Mouse (Mus musculus) hindbrain, embryonic 13.5 days (tissue): ENCODE data around the gene Ccdc183. TPM values are rescaled to one million over a fixed set of nuclear protein-coding genes. Genes with fewer than 3 reads are reported as not detected.

Source experiments
- ATAC-seq: fragments of 200-750 bp; cut with Nextera tagmentation; 2 replicates; pipeline ENCODE4 v1.8.0; 2017; ENCODE audit warnings: moderate TSS enrichment; ENCODE audit not compliant: low FRiP score
- H3K27ac ChIP-seq: fragments of 300-500 bp; sonication (generic); 2 replicates; pipeline ENCODE4 v1.5.1; 2015; ENCODE audit warnings: inconsistent platforms, mild to moderate bottlenecking, moderate library complexity
- H3K27me3 ChIP-seq: fragments of 300-500 bp; sonication (generic); 2 replicates; pipeline ENCODE4 v1.6.1; 2015; ENCODE audit warnings: mild to moderate bottlenecking, inconsistent platforms
- H3K36me3 ChIP-seq: fragments of 300-500 bp; sonication (generic); 2 replicates; pipeline ENCODE4 v1.6.1; 2015; ENCODE audit warnings: mild to moderate bottlenecking, inconsistent platforms
- H3K4me1 ChIP-seq: fragments of 300-500 bp; sonication (generic); replicated peaks from 2 replicates; pipeline ENCODE4 v1.6.1; 2015; ENCODE audit warnings: inconsistent platforms
- H3K4me2 ChIP-seq: fragments of 300-500 bp; sonication (generic); 2 replicates; pipeline ENCODE4 v1.6.1; 2015; ENCODE audit warnings: inconsistent platforms, mild to moderate bottlenecking, moderate library complexity
- H3K4me3 ChIP-seq: fragments of 300-500 bp; sonication (generic); 2 replicates; pipeline ENCODE4 v1.5.1; 2015; ENCODE audit warnings: mild to moderate bottlenecking, inconsistent platforms
- H3K9ac ChIP-seq: fragments of 300-500 bp; sonication (generic); 2 replicates; pipeline ENCODE4 v1.6.1; 2015; ENCODE audit warnings: mild to moderate bottlenecking, inconsistent platforms
- H3K9me3 ChIP-seq: fragments of 300-500 bp; sonication (generic); 2 replicates; pipeline ENCODE4 v1.6.1; 2016; ENCODE audit warnings: inconsistent platforms
- WGBS: fragments of 180-500 bp; shearing (Covaris S2); methylation state at CpG from one replicate; pipeline ENCODE4 v1.1.7; 2015; 5-methylcytosine and 5-hydroxymethylcytosine counted together
- polyA plus RNA-seq: library from polyadenylated mRNA; unstranded; fragments of >200 nt; fragmentation: Nextera tagmentation; extraction: Ambion mirVana; gene quantifications from 2 replicates; pipeline ENCODE4 v1.2.1, GENCODE M21; 2015

The Ccdc183 gene
- polyA plus RNA-seq: 0.21 and 0.25 TPM in 2 replicates

DNA sequence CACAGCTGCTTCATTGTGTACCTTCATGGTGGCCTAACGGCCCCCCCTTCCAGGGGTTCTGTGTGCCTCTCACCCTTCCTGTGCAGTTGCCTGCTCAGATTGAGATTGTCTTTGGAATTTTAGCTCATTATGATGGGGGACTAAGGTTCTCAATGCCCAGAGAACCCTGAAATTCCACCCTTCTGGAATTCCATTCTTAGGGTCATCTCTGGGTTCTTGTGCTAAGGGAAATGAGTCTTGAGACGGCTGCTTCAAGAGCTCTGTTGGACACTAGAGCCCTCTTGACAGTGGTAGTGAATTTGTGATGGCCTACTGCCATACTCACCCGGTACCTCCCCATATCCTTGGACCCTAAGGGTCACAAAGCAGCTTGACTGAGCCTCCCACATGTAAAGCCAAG, at the start of gene Ccdc183:
Gene Ccdc183, minus strand, starts transcription at position 101 of the 400 bp plus-strand sequence.
- 85% methylated on average over 3 of the region's 3 CpGs for WGBS
- no peaks in the 10 kb centered on the region for H3K9me3 ChIP-seq
- no peak within 1 kb of the TSS for H3K27ac ChIP-seq
- no peak within 1 kb of the TSS for H3K9ac ChIP-seq
- peaks cover 67% of the 10 kb centered on the region for H3K27me3 ChIP-seq
- peaks cover 20% of the 10 kb centered on the region for H3K4me1 ChIP-seq
- no peaks in the 10 kb centered on the region for H3K36me3 ChIP-seq
- no peak within 1 kb of the TSS for H3K4me2 ChIP-seq
- ATAC-seq: no peak
- no peak within 1 kb of the TSS for H3K4me3 ChIP-seq

DNA sequence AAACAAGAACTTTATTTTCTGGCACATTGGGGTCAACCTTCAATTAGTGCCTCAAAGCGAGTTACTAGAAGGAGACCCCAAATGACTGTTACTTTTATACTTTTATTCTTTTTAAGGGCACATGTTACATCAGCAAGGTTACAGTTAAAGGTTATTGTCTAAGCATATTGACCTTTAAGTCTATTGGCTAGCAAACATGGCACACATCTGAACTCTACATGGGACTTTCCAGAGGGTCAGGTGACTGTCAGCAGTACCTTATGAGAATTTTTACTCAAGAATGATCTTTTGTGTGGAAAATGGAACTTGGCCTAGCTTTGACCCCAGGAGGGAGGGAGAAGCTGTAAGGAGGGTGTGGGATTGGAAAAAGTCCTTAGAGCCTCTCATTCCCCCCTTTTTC, 49.0 kb upstream of the Ccdc183 start:
- H3K4me1 ChIP-seq: no peaks in the 10 kb centered on the region
- H3K27ac ChIP-seq: no peak overlapping the region
- no peaks in the 10 kb centered on the region for H3K9me3 ChIP-seq
- no peak overlapping the region for H3K4me2 ChIP-seq
- no peaks in the 10 kb centered on the region for H3K36me3 ChIP-seq
- no peaks in the 10 kb centered on the region for H3K27me3 ChIP-seq
- no peak overlapping the region for H3K9ac ChIP-seq
- no peak overlapping the region for H3K4me3 ChIP-seq
- no peak for ATAC-seq
- WGBS: 74% methylated on average over 1 of the region's 1 CpGs

DNA sequence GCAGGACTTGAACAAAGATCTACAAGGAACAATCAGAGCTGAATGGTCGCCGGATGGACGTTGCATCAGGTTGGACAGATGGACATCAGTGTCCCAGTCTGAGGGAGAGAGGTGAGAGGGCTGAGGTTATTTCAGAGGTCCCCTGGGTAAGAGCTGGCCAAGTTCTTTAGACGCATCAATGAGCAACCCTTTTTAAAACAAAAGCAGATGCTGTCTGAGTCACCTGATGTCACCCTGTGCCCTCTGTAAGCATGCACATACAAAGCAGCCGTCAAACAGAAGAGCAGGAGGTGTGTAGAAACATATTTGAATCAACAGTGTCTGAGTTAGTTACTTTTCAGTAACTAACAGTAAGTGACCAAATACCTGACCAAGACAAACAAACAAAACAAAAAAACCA, 46.6 kb upstream of the Ccdc183 start:
- H3K9me3 ChIP-seq: no peaks in the 10 kb centered on the region
- 80% methylated on average over 5 of the region's 5 CpGs for WGBS
- H3K4me1 ChIP-seq: no peaks in the 10 kb centered on the region
- H3K27me3 ChIP-seq: no peaks in the 10 kb centered on the region
- no peaks in the 10 kb centered on the region for H3K36me3 ChIP-seq
- H3K9ac ChIP-seq: no peak overlapping the region
- H3K4me3 ChIP-seq: no peak overlapping the region
- H3K4me2 ChIP-seq: no peak overlapping the region
- H3K27ac ChIP-seq: no peak overlapping the region
- ATAC-seq: no peak

DNA sequence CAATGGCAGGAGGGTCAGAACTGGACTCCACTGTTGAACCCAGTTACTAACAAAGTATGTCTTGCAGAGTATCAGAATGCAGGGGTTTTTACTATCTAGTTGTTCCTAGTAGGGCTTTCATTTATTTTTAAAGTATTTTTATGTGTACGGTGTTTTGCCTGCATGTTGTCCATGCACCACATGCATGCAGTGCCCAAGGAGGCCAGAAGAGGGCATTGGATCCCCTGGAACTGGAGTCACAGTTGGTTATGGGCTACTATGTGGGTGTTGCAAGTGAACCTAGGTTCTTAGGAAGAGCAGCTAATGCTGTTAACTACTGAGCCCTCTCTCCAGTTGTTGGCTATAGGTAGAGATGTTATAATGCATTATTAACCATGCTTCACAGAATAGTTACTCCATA, 46.0 kb upstream of the Ccdc183 start:
- no peak overlapping the region for H3K27ac ChIP-seq
- no peaks in the 10 kb centered on the region for H3K36me3 ChIP-seq
- 73% methylated on average over 1 of the region's 1 CpGs for WGBS
- H3K4me1 ChIP-seq: no peaks in the 10 kb centered on the region
- ATAC-seq: no peak
- H3K4me3 ChIP-seq: no peak overlapping the region
- no peaks in the 10 kb centered on the region for H3K9me3 ChIP-seq
- H3K27me3 ChIP-seq: no peaks in the 10 kb centered on the region
- no peak overlapping the region for H3K9ac ChIP-seq
- H3K4me2 ChIP-seq: no peak overlapping the region

DNA sequence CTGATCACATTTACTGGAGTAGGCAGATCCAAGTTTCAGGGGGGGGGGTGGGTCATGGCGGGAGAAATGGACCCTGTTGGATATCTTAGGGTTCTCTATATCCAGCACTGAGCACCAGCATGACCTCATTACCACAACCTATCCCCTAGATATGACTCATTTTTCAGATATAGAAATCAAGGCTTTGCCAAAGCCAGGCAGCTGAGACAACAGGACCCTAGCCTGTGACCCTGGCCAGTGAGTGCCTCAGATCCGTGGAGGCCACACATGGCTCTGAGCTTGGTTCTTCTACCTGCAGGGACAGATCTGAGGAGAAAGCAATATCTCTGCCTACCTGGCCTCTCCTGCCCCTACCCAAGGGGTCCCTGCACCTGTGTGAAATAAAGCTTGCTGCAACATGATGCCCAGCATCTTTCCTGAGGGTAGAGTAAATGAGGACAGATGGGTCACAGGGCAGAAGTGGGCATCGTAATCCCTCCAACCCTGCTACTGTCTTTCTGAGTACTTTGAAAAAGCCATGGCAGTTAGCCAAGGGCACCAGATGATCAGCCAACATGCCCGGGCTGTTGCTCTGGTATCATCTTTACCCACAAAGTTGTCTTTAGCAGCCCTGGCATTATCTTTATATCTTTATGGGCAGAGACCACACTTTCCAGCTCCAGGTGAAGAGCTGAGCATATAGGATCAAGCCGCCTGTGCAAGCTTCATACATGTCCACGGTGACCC, 43.9 kb upstream of the Ccdc183 start:
- 91% methylated on average over 6 of the region's 6 CpGs for WGBS
- Histone ChIP-seq H3K4me3 (no peak overlapping the region), H3K9ac (no peak overlapping the region), H3K4me1 (no peaks in the 10 kb centered on the region), H3K4me2 (no peak overlapping the region), H3K36me3 (no peaks in the 10 kb centered on the region), H3K9me3 (no peaks in the 10 kb centered on the region), H3K27me3 (no peaks in the 10 kb centered on the region), H3K27ac (no peak overlapping the region)
- ATAC-seq: no peak

DNA sequence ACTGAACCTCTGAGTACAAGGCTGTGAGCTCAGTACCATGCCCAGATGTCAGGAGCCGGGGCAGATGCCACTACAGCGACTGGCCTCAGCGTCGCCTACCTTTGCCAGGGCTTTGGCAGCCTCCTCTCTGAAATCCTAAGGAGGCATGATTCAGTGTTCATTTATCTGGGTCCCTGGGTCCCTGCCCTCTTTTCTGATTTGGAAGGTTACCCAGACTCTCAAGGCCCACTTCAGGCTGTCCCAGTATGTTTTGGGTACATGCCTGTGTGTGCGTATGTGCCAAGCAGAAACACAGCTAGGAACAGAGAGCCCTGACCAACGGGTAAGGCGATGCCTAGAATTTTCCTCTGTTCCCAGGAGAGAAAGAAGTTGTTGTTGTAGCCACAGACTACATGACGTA, 42.8 kb upstream of the Ccdc183 start:
- no peak for ATAC-seq
- Histone ChIP-seq H3K36me3 (no peaks in the 10 kb centered on the region), H3K4me2 (no peak overlapping the region), H3K9ac (no peak overlapping the region), H3K27ac (no peak overlapping the region), H3K27me3 (peaks cover 2% of the 10 kb centered on the region; the same call in 1 of the 2 replicates), H3K4me3 (no peak overlapping the region), H3K4me1 (no peaks in the 10 kb centered on the region), H3K9me3 (no peaks in the 10 kb centered on the region)
- 90% methylated on average over 8 of the region's 8 CpGs for whole genome bisulfite sequencing

DNA sequence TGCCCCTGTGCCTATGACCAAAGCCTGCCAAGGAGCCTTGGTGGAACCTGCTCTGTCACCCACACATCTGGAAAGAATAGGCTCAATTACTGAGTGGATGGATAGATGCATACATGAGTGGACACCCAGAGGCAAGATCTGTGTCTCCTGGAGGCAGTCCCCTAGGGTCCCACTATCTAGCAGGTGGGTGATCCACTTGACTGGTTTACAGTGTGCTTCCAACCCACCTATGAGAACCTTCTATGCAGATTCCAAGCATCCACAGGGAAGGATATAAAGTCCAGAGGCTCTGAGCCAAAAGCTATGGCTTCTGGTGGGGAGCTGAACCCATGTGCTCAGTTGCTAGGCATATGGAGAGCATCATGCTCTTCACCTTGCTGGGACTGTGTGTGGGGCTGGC, 40.2 kb upstream of the Ccdc183 start, which contains the start of gene Lcn5:
Gene Lcn5, plus strand, starts transcription at position 301 of the 400 bp plus-strand sequence.
- Histone ChIP-seq H3K9me3 (no peaks in the 10 kb centered on the region), H3K9ac (no peak within 1 kb of the TSS), H3K4me1 (no peaks in the 10 kb centered on the region), H3K4me3 (no peak within 1 kb of the TSS), H3K27me3 (peaks cover 7% of the 10 kb centered on the region; the same call in 1 of the 2 replicates), H3K36me3 (no peaks in the 10 kb centered on the region), H3K27ac (no peak within 1 kb of the TSS), H3K4me2 (no peak within 1 kb of the TSS)
- ATAC-seq: no peak

DNA sequence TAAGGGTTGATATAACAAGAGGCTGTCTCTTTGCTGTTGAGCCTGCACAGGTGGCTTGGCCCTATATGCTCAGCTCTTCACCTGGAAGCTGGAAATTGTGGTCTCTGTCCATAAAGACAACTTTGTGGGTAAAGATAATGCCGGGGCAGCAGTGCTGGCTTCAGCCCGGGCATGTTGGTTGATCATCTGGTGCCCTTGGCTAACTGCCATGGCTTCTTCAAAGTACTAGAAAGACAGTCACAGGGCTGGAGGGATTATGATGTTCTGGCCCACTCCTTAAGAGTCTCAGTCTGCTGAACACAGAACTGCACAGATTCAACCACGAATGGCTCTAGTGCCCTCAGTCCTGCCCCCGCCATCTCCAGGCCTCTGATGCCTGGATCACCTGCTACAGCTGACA, 39.8 kb upstream of the Ccdc183 start:
- Histone ChIP-seq H3K27ac (no peak overlapping the region), H3K9ac (no peak overlapping the region), H3K4me3 (no peak overlapping the region), H3K36me3 (no peaks in the 10 kb centered on the region), H3K4me1 (no peaks in the 10 kb centered on the region), H3K9me3 (no peaks in the 10 kb centered on the region), H3K4me2 (no peak overlapping the region), H3K27me3 (peaks cover 7% of the 10 kb centered on the region; the same call in 1 of the 2 replicates)
- ATAC-seq: no peak
- WGBS: 91% methylated on average over 4 of the region's 4 CpGs

DNA sequence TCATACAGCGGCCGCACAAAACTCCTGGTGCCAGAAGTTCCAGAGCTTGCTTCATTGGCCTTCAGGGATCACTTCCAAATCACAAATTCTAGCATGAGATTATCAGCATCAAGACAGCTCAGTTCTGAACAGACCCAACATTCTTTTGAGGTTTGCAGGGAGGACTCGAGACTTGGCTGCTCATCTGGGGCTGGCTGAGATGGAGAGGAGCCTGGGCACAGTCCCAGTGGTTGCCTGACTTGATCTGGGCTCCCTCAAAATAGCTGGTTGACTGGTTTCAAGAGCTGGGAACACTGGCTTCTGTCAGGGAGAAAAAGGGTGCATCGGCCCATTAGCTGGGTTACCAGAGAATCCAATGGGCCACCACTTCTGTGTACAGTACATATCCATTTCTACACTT, 39.2 kb upstream of the Ccdc183 start:
- Histone ChIP-seq H3K4me3 (no peak overlapping the region), H3K36me3 (no peaks in the 10 kb centered on the region), H3K4me2 (no peak overlapping the region), H3K27ac (no peak overlapping the region), H3K9me3 (no peaks in the 10 kb centered on the region), H3K9ac (no peak overlapping the region), H3K27me3 (peaks cover 7% of the 10 kb centered on the region; the same call in 1 of the 2 replicates), H3K4me1 (no peaks in the 10 kb centered on the region)
- ATAC-seq: no peak
- 89% methylated on average over 4 of the region's 4 CpGs for WGBS

DNA sequence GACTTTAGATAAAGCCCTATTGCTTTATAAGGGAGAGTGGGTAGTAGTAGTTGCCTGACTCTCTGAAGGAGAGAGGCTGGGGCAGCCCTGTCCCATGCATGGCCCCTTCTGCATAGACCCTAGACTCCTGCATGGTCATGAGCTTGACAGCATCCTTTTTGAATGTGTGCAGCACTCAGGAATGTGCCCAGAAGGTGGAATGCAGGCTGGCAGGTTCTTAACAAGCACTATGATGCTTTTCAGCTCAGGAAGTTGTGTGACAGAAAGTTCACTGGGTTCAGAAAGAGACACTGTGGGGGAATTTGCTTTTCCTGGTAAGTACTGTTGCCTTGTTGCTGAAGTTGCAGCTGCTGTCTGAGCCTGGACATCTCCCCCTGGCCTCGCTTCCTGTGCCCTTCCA, 37.0 kb upstream of the Ccdc183 start:
- no peaks in the 10 kb centered on the region for H3K4me1 ChIP-seq
- no peak overlapping the region for H3K27ac ChIP-seq
- no peaks in the 10 kb centered on the region for H3K36me3 ChIP-seq
- 64% methylated on average over 1 of the region's 1 CpGs for WGBS
- no peak for ATAC-seq
- peaks cover 10% of the 10 kb centered on the region; the same call in 1 of the 2 replicates for H3K27me3 ChIP-seq
- H3K4me3 ChIP-seq: no peak overlapping the region
- no peak overlapping the region for H3K4me2 ChIP-seq
- H3K9me3 ChIP-seq: no peaks in the 10 kb centered on the region
- H3K9ac ChIP-seq: no peak overlapping the region

DNA sequence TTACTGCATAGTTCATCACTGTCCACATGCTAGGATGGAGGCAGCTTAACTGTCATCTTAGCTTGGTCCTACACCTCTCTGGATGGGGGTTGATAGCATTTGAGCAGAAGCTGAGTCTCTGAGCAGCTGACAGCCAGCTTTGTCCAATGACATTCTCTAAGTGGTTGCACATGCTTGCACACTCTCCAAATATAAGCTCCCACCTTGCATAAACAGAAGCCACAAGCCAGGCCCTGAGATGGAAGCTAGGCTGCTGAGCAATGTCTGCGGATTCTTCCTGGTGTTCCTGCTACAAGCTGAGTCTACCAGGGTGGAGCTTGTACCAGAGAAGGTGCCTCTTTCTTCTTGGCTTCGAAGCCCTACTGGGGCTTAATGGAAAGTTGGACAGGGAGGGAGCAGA, 35.4 kb upstream of the Ccdc183 start, which contains the start of gene Lcn8:
Gene Lcn8, plus strand, starts transcription at position 219 of the 400 bp plus-strand sequence.
- no peak within 1 kb of the TSS for H3K4me3 ChIP-seq
- 77% methylated on average over 2 of the region's 2 CpGs for WGBS
- no peak within 1 kb of the TSS for H3K4me2 ChIP-seq
- no peak within 1 kb of the TSS for H3K9ac ChIP-seq
- H3K36me3 ChIP-seq: no peaks in the 10 kb centered on the region
- peaks cover 10% of the 10 kb centered on the region; the same call in 1 of the 2 replicates for H3K27me3 ChIP-seq
- ATAC-seq: no peak
- H3K27ac ChIP-seq: no peak within 1 kb of the TSS
- H3K4me1 ChIP-seq: no peaks in the 10 kb centered on the region
- H3K9me3 ChIP-seq: no peaks in the 10 kb centered on the region

DNA sequence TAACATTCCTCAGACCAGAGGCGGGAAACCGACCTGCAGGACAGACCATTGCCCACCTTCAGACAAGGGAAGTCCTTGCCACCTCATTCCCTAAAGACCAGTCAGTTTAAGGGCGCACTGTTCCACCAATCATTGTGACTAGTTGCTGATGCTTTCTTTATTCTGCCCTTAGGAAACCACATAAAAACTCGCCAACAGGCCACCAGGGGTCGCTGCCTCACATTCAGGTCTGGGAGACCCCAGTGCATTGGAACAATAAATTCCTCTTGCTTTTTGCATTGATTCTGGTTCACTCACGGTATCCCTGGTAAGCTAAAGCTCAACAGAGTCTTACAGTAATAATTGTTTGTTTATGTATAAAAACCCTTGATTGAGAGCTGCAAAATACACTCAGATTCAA, 22.4 kb upstream of the Ccdc183 start:
- no peak overlapping the region for H3K9ac ChIP-seq

DNA sequence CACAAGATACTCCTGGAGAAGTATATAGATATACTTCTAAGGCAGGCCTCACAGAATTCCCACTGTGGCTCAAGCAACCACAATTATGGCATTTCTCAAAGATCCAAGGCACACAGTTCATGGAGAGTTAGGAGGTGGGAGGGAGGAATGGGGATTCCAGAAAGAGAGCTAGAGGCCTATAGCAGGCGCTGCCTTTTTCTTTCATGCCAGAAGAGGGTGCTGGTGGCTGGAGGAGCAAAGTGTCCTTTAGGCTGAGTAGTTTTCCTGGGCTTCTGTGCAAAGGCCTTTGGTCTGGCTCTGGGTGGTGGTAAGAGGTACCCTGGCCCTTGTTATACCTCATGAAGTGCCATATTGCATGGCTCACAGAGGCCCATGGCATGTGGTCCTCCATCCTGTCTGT, 16.6 kb upstream of the Ccdc183 start:
- Histone ChIP-seq H3K36me3 (no peaks in the 10 kb centered on the region), H3K27ac (no peak overlapping the region), H3K27me3 (no peaks in the 10 kb centered on the region), H3K4me3 (no peak overlapping the region), H3K9me3 (no peaks in the 10 kb centered on the region), H3K4me1 (no peaks in the 10 kb centered on the region), H3K9ac (no peak overlapping the region), H3K4me2 (no peak overlapping the region)
- no peak for ATAC-seq
- 54% methylated on average over 1 of the region's 1 CpGs for WGBS

More for the DNA sequence above, 22.4 kb upstream of the Ccdc183 start:
- no peak for ATAC-seq
- no peaks in the 10 kb centered on the region for H3K27me3 ChIP-seq
- no peaks in the 10 kb centered on the region for H3K4me1 ChIP-seq
- WGBS: 24% methylated on average over 6 of the region's 6 CpGs
- no peaks in the 10 kb centered on the region for H3K9me3 ChIP-seq
- no peak overlapping the region for H3K27ac ChIP-seq
- H3K36me3 ChIP-seq: no peaks in the 10 kb centered on the region
- no peak overlapping the region for H3K4me3 ChIP-seq
- no peak overlapping the region for H3K4me2 ChIP-seq
